Mouse (Mus musculus) cerebellum, adult 2 months (tissue): ENCODE measurements around the gene Rtl5. TPM values are rescaled to one million over a fixed set of nuclear protein-coding genes. Genes with fewer than 3 reads are reported as not detected.

Experiments used
- DNase-seq, 2 experiments: peaks; one replicate each; pipeline ENCODE4 v3.0.0; 2021
- H3K27ac ChIP-seq: fragments of 200-500 bp; 2 replicates; pipeline ENCODE4 v1.5.1; 2012; ENCODE audit warnings: low read length, control low read depth, inconsistent platforms; ENCODE audit not compliant: insufficient read depth
- H3K27me3 ChIP-seq: fragments of 200-500 bp; 2 replicates; pipeline ENCODE4 v1.6.1; 2012; ENCODE audit warnings: inconsistent platforms, mild to moderate bottlenecking, low read length, moderate library complexity; ENCODE audit not compliant: control insufficient read depth, insufficient read depth
- H3K4me1 ChIP-seq: fragments of 200-500 bp; 2 replicates; pipeline ENCODE4 v1.6.1; 2011; ENCODE audit warnings: low read length; ENCODE audit not compliant: control insufficient read depth, insufficient read depth
- H3K4me3 ChIP-seq: fragments of 200-500 bp; replicated peaks from 2 replicates; pipeline ENCODE3; 2011; ENCODE audit warnings: mild to moderate bottlenecking, low read depth, low read length, control low read depth; ENCODE audit not compliant: insufficient read depth
- CTCF ChIP-seq: fragments of 200-500 bp; IDR thresholded peaks from 2 replicates; pipeline ENCODE4 v1.5.1; 2011; ENCODE audit warnings: low read depth, mild to moderate bottlenecking, control low read depth, low read length, moderate library complexity, borderline replicate concordance; ENCODE audit not compliant: insufficient read depth
- POLR2A ChIP-seq: fragments of 200-500 bp; IDR thresholded peaks from 2 replicates; pipeline ENCODE4 v1.6.1; 2011; ENCODE audit warnings: low read length, control low read depth, borderline replicate concordance; ENCODE audit not compliant: insufficient read depth
- WGBS: fragments of 180-500 bp; shearing (Covaris S2); methylation state at CpG from one replicate; pipeline ENCODE4 v1.1.7; 2018; 5-methylcytosine and 5-hydroxymethylcytosine counted together
- polyA plus RNA-seq: library from polyadenylated mRNA; depleted of rRNA; stranded (reverse); fragments of >200 nt; gene quantifications from 2 replicates; pipeline ENCODE4 v1.2.3, GENCODE M21; 2012

Gene Rtl5
- polyA plus RNA-seq, 1 experiment, result 16.1 TPM

GRCm38 (mm10) chrX:102064062-102064461, 7.0 kb downstream of the Rtl5 start:
- no peak overlapping the region for H3K27ac ChIP-seq
- H3K27me3 ChIP-seq, result no peaks in the 10 kb centered on the region
- no peak overlapping the region for H3K4me3 ChIP-seq
- TF ChIP-seq CTCF (no peak), POLR2A (no peak)
- peaks cover 18% of the 10 kb centered on the region for H3K4me1 ChIP-seq
- no peak for DNase-seq
- 78% methylated on average over 3 of the region's 3 CpGs for WGBS

GRCm38 (mm10) chrX:102060891-102061290, 10.2 kb downstream of the Rtl5 start:
- peaks cover 13% of the 10 kb centered on the region for H3K4me1 ChIP-seq
- no peak overlapping the region for H3K27ac ChIP-seq
- WGBS, result 18% methylated on average over 2 of the region's 2 CpGs
- TF ChIP-seq CTCF (no peak), POLR2A (no peak)
- DNase-seq, result peak; percentile 42 to 64
- H3K4me3 ChIP-seq, result no peak overlapping the region
- no peaks in the 10 kb centered on the region for H3K27me3 ChIP-seq

- Histone ChIP-seq H3K4me1 (peaks cover 13% of the 10 kb centered on the region), H3K27me3 (no peaks in the 10 kb centered on the region), H3K27ac (no peak overlapping the region), H3K4me3 (no peak overlapping the region)
- DNase-seq, result peak; percentile 84 to 95
- TF ChIP-seq POLR2A, result no peak
- 6% methylated on average over 5 of the region's 5 CpGs for WGBS
Observed at GRCm38 (mm10) chrX:102060243-102060642, 10.9 kb downstream of the Rtl5 start.

- 39% methylated on average over 9 of the region's 9 CpGs for WGBS
- no peak overlapping the region for H3K4me3 ChIP-seq
- H3K4me1 ChIP-seq, result peaks cover 13% of the 10 kb centered on the region
- H3K27me3 ChIP-seq, result no peaks in the 10 kb centered on the region
- no peak for DNase-seq
- TF ChIP-seq CTCF (peak; percentile 28; the same call in 1 of the 2 replicates), POLR2A (no peak)
- H3K27ac ChIP-seq, result no peak overlapping the region
Observed at GRCm38 (mm10) chrX:102059437-102059836, 11.7 kb downstream of the Rtl5 start.

- TF ChIP-seq POLR2A, result no peak
- no peak for TF ChIP-seq CTCF
- Histone ChIP-seq H3K4me1 (no peaks in the 10 kb centered on the region), H3K27ac (no peak overlapping the region), H3K27me3 (no peaks in the 10 kb centered on the region), H3K4me3 (no peak overlapping the region)
- 87% methylated on average over 4 of the region's 4 CpGs for WGBS
- DNase-seq, result no peak
Observed at GRCm38 (mm10) chrX:102054009-102054408, 17.1 kb downstream of the Rtl5 start.

GRCm38 (mm10) chrX:102053371-102053770, 17.7 kb downstream of the Rtl5 start:
- TF ChIP-seq CTCF, result no peak
- TF ChIP-seq POLR2A, result no peak
- H3K4me1 ChIP-seq, result no peaks in the 10 kb centered on the region

GRCm38 (mm10) chrX:102051225-102051624, 19.9 kb downstream of the Rtl5 start:
- 71% methylated on average over 4 of the region's 4 CpGs for WGBS
- no peak for DNase-seq
- Histone ChIP-seq H3K4me3 (no peak overlapping the region), H3K27ac (no peak overlapping the region), H3K4me1 (no peaks in the 10 kb centered on the region), H3K27me3 (no peaks in the 10 kb centered on the region)
- TF ChIP-seq CTCF (no peak), POLR2A (no peak)

More at GRCm38 (mm10) chrX:102053371-102053770, 17.7 kb downstream of the Rtl5 start:
- no peak for DNase-seq
- 83% methylated on average over 2 of the region's 2 CpGs for WGBS
- no peak overlapping the region for H3K27ac ChIP-seq
- no peak overlapping the region for H3K4me3 ChIP-seq
- H3K27me3 ChIP-seq, result no peaks in the 10 kb centered on the region

- Histone ChIP-seq H3K4me3 (no peak overlapping the region), H3K27me3 (no peaks in the 10 kb centered on the region), H3K4me1 (no peaks in the 10 kb centered on the region), H3K27ac (no peak overlapping the region)
- DNase-seq, result no peak
- WGBS, result 79% methylated on average over 6 of the region's 6 CpGs
- TF ChIP-seq CTCF (no peak), POLR2A (no peak)
Observed at GRCm38 (mm10) chrX:102050552-102050951, 20.6 kb downstream of the Rtl5 start.

- Histone ChIP-seq H3K4me3 (no peak overlapping the region), H3K27ac (no peak overlapping the region), H3K27me3 (no peaks in the 10 kb centered on the region), H3K4me1 (peaks cover 8% of the 10 kb centered on the region; the same call in 1 of the 2 replicates)
- TF ChIP-seq POLR2A (no peak), CTCF (no peak)
- DNase-seq, result no peak
- 68% methylated on average over 4 of the region's 4 CpGs for WGBS
Observed at GRCm38 (mm10) chrX:102042386-102042785, 28.7 kb downstream of the Rtl5 start.
